Mouse (Mus musculus): ENCODE results near the gene Noto. TPM values are rescaled to one million over a fixed set of nuclear protein-coding genes. Genes with fewer than 3 reads are reported as not detected.
A peak's percentile ranks its signal among the peaks of the same experiment; 100 is the strongest.

Noto gene
- not detected in 2 replicates for polyA plus RNA-seq (2012; rRNA removed)

DNA sequence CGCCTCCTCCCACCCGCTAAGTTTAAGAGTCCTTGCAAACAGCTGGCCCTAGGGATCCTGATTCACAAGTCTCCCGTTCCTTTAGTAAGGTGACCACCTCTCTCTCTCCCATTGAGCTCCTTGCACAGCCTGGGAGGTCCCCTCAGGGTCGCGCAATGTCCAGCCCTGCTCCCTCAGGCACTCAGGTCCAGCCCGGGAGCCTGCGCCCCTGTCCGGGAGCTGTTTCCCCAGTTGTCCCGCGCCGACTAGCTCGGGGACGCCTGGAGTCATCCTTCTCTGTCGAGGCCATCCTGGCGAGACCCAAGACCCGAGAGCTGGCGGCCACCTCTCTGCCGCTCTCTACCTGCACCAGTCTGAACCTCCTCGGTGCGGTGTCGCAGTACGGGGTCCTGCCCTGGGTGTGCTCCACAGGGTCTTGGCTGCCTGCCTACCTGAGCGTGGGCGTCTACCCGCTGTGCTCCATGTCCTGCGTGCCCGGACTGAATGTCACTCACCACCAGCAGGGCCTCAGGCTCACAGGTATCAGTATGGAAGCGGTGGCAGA, at the start of gene Noto:
TSS of gene Noto (plus strand) at position 51 of the 544 bp plus-strand sequence.
- no peak for DNase-seq (ENCODE audit: extremely low spot score in 1 of 2, low spot score in 1 of 2)

DNA sequence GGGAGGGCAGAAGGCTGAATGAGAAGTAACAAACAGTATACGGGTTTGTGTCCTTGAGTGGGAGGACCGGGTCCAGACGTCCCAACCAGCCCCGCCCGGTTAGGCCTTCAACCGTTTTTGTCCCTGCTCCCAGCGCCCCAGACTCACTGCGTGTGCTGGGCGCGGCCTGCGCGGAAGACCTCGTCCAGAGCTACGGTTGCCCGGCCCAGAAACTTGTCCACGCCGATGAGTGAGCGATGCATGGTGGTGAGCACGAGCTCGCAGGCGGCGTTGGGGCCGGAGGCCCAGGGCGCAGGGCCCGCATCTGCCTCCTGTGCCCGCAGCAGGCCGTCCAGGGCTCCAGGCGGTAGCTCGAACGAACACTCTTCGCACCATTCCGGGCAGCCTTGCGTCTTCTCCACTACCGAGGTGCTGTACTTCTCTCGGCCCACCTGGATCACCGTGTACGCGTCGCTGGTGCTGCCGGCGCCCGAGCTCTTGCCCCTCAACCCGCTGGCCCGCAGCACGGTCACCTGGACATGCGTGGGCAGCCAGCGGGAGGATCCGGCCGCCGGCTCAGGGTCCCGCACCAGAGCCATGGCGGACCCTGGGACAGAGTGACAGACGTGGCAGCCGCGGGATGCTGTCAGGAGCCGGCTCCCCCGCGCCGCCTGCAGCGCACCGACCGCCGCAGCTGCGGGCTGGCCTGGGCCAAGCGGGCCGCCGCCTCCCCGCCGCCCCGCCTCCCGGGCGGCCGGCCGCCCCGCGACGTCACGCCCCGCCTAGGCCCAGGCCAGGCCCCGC, 49.5 kb upstream of the Noto start, which contains the start of gene Rab11fip5:
TSS of gene Rab11fip5 (minus strand) at position 684 of the 783 bp plus-strand sequence.
- peak in 1 of 2 experiments; percentile 18 for DNase-seq (ENCODE audit: extremely low spot score in 1 of 2, low spot score in 1 of 2)

DNA sequence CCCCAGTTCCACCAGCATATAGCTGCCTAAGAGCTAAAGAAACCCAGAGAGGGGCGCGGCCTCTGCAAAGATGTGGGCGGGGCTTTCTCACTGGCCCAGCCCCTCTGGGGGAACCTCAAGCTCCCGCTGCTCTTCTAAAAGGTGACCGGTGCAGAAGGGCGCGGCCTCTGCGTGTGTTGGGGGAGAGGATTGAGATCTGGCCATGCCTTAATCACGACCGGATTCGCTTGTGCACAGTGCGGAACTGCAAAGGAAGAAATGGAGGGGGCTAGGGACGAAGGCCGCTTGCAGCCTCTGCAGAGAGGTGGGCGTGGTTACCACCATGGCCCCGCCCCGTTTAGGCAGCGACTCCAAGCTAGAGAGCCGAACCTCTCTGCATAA, 49.0 kb upstream of the Noto start:
- DNase-seq (ENCODE audit: extremely low spot score in 1 of 2, low spot score in 1 of 2): peak; percentile 89 to 95

DNA sequence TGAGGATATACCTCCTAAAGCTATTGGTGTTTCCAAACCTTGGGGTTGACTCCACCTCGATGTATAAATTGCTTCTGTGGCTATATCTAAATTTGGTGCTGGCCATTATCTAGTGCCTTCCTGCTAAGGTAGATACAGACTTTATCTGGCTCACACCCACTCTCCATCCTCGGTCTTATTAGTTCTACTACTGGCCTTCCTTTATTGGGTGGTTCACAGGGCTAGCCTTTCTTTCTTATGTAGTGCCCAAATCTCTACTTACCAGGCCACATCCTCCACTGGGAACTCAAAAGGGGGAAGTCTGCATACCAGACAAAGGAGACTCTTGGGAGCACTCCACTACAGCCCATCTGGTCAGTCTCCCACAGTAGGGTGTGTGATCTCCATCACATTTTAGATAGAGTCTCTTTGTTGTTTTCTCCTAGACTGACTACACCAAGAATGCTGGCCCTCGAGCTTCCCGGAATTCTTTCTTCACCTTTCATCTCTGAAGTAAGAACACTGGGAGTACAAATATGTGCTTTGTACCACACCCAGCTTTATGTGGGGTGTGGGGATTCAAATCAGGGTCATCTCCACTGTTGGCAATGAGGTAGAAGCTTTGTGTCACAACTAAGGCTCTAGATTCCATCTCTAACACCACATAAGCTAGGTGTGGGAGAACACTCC, 46.5 kb upstream of the Noto start:
- no peak for DNase-seq (ENCODE audit: extremely low spot score in 1 of 2, low spot score in 1 of 2)

DNA sequence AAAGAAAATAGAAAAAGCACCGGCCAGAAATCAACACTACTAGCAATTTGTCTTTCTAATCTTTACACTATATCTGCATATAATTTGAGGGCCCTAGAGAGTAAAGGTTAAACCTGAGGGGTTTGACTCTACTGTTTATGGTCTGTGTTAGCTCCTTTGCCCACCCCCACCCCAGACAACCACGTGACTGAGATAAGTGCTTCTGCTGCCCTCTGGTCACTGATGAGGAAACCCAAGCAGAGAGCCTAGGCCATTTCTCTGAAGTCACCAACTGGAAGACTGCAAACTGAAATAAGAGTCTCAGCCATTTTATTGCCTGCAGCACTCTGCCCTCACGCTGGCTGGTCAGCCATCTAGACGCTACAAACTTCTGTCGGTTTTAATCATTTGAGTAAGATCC, 45.8 kb upstream of the Noto start:
- DNase-seq (ENCODE audit: extremely low spot score in 1 of 2, low spot score in 1 of 2): no peak

DNA sequence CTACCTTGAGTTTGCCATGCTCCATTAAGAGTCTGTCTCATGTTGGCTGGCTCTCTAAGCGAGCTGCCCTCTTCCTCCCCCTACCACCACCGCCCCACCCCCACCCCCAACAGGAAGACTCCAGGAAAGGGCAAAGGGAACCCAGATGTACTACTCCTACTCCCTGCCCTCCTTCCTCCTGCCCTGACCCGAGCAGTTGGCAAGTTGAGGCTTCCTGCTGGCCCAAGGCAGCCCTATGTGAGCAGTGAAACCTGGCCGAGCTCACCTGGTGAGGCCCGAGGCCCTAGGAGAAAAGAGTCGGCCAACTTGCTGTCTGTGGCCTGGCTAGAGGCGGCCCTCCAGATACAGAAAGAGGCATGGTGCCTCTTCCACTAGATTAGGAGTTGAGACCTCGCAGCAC, 45.1 kb upstream of the Noto start:
- DNase-seq (ENCODE audit: extremely low spot score in 1 of 2, low spot score in 1 of 2): no peak

DNA sequence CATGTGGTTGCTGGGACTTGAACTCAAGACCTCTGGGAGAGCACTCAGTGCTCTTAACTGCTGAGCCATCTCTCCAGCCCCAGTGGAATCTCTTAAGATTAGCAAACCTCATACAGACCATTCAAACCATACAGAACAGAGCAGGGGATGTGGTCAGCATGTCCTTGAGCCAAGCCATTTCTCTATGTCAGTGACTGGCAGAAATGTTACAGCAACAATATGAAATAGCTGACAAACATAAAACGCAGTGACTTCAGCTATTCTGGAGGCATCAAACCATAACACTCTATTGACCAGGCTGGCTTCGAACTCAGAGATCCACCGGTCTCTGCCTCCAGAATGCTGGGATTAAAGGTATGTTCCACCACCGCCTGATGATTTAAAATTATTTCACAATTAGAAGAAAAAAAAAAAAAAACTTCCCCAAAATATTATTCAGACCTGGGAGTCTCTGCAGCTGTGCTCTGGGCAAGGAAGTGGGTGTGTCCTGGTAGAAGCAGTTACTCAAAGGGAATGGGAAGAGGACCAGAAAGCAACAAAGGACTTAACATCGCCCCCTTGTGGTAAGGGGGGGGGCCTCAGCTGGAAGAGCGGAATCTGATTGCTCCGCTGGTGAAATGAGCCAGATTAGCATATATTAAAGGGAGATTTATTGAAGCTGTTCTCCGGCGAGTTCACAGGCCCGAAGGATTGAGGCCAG, 43.3 kb upstream of the Noto start:
- DNase-seq (ENCODE audit: extremely low spot score in 1 of 2, low spot score in 1 of 2): peak; percentile 75 to 92

DNA sequence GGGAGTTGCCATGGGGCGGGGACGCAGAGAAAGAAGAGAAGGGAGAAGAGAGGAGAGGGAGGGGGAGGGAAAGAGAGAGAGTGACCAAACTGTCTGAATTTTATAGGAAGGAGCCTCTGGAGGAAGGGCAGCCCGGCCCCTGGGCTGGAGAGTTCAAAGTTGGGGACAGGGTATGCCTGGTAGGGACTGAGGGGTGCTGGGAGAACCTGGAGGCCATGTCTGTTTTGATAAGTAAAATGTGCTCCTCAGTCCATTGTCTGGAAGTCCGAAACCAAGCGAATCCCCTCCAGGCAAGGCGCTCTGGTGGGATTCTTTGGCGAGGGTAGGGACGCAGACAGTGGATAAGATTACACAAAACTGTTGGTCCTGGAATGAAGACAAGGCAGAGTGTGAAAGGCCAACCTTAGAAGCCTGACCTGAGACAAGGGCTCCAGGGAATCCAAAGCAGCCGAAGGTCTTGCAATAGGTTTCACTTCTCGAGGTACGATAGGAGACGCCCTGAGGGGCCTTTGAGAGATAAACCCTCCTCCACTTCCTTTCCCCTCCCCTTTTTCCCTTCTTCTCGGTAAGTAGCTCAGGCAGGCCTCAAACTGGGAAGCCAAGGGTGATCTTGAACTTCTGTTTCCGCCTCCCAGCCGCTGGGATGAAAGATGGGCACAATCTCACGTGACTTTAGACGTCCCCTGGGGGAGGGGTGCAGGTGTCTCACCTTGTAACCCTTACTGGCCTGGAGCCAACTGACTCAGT, 42.6 kb upstream of the Noto start:
- no peak for DNase-seq (ENCODE audit: extremely low spot score in 1 of 2, low spot score in 1 of 2)

DNA sequence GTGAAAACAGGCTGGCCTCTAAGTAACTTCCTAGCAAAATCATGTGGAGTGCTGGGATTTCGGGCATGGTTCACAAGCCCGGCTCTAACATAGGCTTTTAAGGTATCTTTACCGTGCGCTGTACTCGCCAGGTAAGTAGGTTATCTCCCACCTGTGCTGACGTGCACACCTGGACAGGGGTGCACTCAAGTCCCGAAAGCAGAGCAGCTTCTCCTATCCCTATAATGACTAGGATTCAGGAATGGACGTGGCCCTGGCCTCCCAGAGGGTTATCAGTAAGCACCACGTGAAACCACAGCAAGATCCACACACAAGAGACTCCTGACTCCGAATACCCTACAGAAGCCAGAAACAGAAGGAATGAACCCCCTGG, 42.1 kb upstream of the Noto start:
- DNase-seq (ENCODE audit: extremely low spot score in 1 of 2, low spot score in 1 of 2): no peak

DNA sequence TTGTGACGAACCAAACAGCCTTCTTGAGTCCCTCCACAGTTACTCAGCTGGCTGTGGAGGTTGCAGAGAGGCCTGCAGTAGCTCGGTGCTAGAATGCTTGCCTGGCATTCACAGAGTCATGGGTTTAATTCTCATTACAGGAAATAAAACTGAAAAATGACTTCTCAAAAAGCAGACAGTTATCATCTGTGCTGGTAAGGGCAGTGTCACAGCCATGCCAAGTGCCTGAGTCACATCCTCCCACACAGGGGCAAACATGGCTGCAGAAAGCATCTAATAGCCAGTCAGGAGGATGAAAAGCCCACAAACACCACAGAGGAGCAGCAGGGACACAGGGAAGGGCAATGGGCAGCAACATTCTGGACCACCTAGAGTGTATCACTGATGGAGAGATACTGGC, 40.9 kb upstream of the Noto start:
- no peak for DNase-seq (ENCODE audit: extremely low spot score in 1 of 2, low spot score in 1 of 2)

DNA sequence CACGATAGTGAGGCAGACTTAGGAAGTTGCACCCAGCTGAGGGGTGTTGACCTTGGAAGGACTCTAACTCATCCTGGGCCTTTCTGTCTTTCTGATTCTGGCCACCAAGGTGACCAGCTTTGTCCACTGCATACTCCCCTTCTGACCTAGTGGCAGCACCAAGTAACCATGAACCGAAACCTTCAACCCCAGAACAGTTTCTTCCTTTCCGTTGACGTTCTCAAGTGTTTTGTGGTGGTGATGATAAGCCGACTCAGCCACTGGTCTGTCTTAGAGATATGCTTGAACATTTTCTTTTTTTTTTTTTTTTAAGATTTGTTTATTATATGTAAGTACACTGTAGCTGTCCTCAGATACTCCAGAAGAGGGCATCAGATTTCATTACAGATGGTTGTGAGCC, 35.1 kb upstream of the Noto start:
- DNase-seq (ENCODE audit: extremely low spot score in 1 of 2, low spot score in 1 of 2): no peak

DNA sequence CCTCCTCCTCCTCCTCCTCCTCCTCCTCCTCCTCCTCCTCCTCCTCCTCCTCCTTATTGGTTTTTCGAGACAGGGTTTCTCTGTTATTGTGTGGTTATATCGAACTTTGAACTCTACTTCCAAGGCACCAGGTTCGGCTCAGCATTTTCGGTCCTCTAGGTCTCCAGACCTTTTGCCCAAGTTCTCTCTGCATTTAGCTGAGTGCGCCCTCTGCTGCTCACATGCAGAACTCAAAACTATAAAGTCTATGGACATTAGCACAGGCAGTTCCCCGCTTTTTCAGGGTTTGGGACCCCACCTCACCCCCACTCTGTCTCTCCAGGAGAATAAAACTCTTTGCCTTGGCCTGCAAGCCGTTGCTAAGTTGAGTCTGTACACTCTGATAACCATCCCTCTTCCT, 31.9 kb upstream of the Noto start:
- DNase-seq (ENCODE audit: extremely low spot score in 1 of 2, low spot score in 1 of 2): peak in 1 of 2 experiments; percentile 84

DNA sequence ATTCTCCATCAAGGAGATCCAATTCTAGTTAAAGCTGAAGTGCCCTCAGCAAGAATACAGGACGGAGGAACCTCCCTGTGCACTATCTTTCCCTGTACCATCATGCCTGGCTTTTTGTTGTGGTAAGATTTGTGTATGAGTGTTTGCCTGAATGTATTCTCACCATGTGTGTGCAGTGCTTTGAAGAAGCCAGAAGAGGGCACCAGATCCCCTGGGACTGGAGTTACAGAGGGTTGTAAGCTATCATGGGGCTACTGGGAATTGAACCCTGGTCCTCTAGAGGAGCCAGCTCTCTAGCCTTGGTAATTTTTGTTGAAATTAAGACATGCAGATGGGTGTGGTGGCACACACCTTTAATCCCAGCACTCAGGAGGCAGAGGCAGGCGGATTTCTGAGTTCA, 28.3 kb upstream of the Noto start:
- no peak for DNase-seq (ENCODE audit: extremely low spot score in 1 of 2, low spot score in 1 of 2)

DNA sequence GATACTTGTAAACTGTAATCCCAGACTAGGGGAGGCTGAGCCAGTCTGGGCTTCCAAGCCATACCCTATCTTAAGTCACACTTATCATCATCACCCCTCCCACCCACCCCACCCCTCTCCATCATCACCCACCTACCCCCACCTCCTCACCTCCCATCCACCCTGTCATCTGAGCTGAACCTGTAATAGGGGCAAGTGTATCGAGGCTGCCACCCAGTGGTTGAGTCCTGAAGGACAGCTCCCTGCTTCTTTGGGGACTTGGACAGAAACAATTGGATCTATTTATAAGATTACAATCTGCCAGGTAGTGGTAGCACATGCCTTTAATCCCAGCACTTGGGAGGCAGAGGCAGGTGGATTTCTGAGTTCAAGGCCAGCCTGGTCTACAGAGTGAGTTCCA, 26.5 kb upstream of the Noto start:
- DNase-seq (ENCODE audit: extremely low spot score in 1 of 2, low spot score in 1 of 2): peak in 1 of 2 experiments; percentile 77

DNA sequence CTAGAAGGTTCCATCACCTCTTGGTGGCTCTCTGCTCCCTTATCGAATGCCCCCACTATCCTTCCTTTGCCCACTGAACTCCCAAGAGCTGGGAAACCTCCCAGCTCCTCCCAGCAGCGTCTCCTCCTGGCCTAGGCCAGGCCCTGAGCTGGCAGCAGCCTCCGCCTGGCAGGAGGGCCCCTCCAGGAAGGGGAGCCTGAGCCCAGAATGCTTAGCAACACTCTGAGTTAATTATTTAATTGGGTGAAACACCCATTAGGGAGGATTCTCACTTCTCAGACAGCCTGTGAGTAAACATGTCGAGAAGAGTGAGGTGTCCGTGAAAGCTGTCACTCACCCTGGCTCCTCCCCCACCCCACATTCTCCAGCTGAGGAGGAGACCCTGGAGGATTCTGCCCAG, 24.0 kb upstream of the Noto start:
- no peak for DNase-seq (ENCODE audit: extremely low spot score in 1 of 2, low spot score in 1 of 2)

DNA sequence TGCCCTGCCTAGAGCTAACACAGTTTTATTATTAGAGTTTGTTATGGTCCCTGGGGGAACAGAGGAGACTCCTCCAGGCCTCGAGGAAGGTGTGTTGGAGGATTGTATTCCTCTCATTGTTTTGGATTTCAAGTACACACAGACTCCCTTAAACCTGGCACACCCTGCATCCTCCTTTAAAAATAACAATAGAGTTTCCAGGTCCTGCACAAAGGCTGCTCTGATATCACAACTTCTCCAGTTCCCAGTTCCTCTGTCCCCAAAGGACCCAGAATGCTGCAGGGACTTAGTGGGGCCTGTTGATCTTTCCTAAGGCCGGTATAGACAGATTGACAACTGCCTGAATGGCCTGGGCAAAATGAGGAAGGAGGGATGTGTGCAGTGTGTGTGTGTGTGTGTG, 21.1 kb upstream of the Noto start:
- DNase-seq (ENCODE audit: extremely low spot score in 1 of 2, low spot score in 1 of 2): no peak

DNA sequence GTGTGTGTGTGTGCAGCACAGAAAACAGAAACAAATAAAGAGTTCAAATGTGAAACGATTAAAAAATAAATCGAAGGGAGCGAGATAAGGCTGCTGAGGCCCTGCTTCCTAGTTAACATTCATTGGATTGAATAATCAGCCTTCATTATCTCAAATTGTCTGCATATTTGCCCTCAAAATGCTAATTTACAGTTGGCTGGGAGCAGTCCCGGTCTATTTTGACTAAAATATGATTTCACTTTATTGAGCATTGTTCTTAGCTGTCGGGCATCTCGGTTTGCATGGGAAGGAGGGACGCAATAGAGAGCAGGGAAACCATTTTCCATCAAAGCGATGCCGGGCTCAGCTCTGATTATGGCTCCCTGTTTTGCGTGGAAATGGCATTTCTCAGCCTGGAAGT, 20.6 kb upstream of the Noto start:
- no peak for DNase-seq (ENCODE audit: extremely low spot score in 1 of 2, low spot score in 1 of 2)

DNA sequence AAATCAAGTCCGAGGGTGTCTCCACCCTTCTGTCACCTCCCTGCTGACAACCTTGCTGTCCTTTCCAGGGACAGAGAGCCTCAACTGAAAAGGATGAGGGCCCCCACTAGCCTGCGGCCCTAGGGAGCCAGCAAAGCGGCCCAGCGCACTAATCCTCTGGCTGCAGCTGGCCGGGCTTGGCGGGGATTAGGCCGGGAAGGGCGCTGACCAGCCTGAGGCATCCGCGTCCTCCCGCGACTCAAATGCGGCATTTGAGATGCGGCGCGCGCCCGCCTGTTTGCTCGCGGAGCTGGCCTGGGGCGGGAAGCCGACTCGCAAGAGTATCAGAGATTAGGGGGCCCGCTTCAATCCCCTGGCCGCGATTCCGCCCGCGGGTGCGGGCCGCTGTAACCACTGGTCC, 14.7 kb upstream of the Noto start:
- DNase-seq (ENCODE audit: extremely low spot score in 1 of 2, low spot score in 1 of 2): no peak

DNA sequence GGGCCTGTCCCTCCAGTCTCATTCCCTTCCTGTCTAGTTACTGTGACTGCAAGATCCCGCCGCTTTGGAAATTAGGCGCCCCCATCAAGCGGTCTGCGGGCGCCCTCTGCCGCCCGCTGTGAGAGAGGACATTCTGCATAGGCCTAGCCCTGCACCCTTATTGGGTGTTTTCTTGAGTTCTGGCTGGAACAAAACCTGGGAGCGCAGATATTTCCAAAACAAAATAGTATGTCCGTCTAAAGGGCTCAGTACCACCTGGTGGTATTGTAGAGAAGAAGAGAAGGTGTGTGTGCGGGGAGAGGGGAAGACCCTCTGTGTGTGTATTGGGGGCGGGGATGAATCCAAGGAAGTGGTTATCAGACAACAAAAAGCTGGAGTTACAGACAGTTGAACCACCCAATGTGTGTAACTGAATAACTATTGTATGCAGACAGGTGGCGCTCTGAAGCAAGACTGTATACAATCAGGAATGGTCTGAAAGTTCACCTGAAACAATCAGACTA, 12.9 kb upstream of the Noto start:
- DNase-seq (ENCODE audit: extremely low spot score in 1 of 2, low spot score in 1 of 2): peak in 1 of 2 experiments; percentile 41

DNA sequence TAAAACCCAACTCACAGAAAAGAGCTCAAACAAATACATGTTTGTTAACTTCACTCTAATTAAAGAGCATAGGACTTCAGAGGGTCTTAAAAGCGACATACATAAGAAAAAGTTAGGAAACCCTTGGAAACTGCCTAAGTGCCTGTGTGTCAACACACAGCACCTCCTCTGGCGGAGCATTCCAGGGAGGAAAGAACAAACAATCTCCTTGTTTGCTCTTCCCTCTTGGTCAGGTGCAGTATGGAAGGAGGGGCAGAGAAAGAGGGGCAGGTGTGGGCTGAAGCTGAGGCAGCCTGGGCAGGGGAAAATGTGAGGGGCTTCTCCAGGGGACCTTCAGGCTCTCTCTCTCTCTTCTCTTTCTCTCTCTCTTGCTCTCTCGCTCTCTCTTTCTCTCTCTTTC, 7.9 kb upstream of the Noto start:
- no peak for DNase-seq (ENCODE audit: extremely low spot score in 1 of 2, low spot score in 1 of 2)
